Mouse (Mus musculus) naive thymus-derived CD4-positive, alpha-beta T cell, adult 2 months (primary cell): Measurements from ENCODE around the gene Olfr619.

Experiments
- DNase-seq: peaks from one replicate; pipeline ENCODE4 v3.0.0-alpha.2; 2011; ENCODE audit warnings: low read depth

Gene Olfr619

GRCm38 (mm10) chr7:103600275-103600674 lies at the start of gene Olfr619:
TSS of gene Olfr619 (plus strand) at chr7:103600575.
- no peak for DNase-seq

DNA sequence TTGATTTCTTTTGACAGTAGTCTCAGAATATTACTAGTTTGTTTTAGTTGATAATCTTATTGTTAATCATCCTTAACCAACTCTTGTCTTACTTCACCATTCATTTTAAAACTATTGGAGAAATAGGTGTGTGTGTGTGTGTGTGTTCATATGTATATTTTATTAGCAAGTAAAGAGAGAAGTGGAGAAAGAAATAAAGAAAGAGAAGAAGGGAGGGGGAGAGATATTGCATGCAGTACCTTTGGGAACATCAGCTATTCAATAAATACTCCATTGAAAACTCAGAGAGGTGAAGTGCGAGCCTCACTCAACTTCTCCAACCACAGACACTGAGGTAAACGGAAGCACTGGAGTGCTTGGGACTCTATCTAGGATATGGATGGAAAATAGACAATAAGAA lies 44.6 kb upstream of the Olfr619 start, which contains the start of gene Olfr615:
Gene Olfr615 (plus strand): TSS at position 301 of the 400 bp plus-strand sequence.
- DNase-seq: no peak

DNA sequence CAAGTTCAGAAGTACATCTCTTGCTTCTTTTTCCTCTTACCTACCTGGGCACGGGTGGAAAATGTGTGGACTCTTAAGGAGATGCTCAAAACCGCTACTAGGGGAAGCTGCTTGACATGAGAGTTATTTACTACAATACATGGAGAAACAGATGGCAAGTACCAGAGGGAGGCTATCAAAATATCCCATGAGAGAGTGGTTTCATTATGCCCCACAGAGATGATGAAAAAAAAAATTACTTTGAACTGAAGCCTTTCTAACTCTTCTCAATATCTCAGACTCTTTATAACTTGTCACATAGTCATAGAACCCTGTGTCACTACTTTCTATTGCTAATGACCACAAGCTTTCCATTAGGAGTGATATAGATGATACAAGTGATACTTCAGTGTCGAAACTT lies 31.3 kb upstream of the Olfr619 start, which contains the start of gene Olfr616:
Gene Olfr616 (minus strand): TSS at position 101 of the 400 bp plus-strand sequence.
- no peak for DNase-seq

GRCm38 (mm10) chr7:103572761-103573160 lies 27.6 kb upstream of the Olfr619 start, which contains the start of gene Olfr617:
TSS of gene Olfr617 (plus strand) at chr7:103573061.
- DNase-seq: no peak

- no peak for DNase-seq
Observed at GRCm38 (mm10) chr7:103589803-103590202, 10.6 kb upstream of the Olfr619 start, which contains the start of gene Olfr618. TSS of gene Olfr618 (plus strand) at chr7:103590103.

DNA sequence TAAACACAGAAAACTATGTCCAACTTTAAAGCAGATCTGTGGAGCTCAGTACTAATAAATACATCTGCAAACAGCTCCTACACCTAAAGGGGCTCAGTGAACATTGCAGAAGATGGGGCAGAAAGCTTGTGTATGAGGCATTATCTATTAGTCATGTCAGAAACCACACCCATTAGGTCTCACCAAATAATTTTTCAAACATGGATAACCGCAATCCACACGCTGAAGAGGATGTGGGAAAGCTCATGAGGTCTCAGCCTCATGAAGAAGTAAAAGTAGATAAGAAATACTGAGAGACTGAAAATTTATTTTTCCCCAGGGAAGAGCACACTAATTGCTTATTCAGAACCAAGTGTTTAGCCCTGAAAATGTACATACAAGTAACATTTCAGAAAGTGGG lies 7.0 kb downstream of the Olfr619 start:
- no peak for DNase-seq

DNA sequence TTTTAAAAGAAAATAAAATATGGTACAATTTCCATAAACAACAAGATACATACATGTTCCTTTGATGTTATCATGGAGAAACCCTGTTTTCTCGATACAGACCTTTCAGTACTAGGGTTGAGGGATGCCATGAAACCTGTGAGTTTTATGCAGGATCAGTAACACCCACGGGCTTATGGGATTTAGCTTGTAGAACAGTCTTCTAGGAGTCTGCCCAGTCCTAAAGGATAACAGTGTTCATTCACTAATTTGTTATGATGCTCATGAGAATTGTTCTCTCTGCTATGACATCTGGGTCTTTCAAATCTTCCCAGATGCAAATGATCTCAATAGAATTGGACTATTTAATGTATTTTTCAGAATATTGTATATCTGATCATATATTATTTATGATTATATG lies 12.1 kb downstream of the Olfr619 start, which contains the start of gene Olfr620:
Gene Olfr620 (minus strand): TSS at position 101 of the 400 bp plus-strand sequence.
- no peak for DNase-seq

GRCm38 (mm10) chr7:103636795-103637194 lies 36.4 kb downstream of the Olfr619 start:
- DNase-seq: no peak

- DNase-seq: no peak
Observed at GRCm38 (mm10) chr7:103642602-103643001, 42.2 kb downstream of the Olfr619 start, which contains the start of gene Olfr622. TSS of gene Olfr622 (minus strand) at chr7:103642702.

DNA sequence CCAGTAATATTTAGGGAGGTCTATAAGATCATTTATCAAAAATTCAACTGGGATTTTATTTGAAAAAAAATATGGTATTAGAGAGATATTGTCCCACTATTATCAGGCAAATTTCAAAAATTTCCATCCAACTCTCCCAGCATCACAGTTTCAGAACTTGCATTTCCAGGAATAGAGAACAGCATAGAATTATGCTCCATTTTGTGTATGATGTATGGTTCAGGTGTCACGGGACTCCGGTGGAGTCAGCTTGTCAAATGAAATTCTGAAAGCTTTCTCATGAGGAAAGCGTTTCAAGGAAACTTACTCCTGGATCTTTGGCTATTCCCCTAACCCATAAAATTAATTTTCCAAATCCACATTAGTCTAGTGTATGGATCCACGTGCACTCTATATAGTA lies 43.7 kb downstream of the Olfr619 start:
- DNase-seq: no peak
